Mouse (Mus musculus) megakaryocyte, embryonic 14.5 days (primary cell): ENCODE data around the gene 1700001C02Rik. TPM values are rescaled to one million over a fixed set of nuclear protein-coding genes. Genes with fewer than 3 reads are reported as not detected.

Source experiments
- H3K27me3 ChIP-seq: replicated peaks from 2 replicates; pipeline ENCODE3; 2012; ENCODE audit warnings: inconsistent platforms
- H3K36me3 ChIP-seq: replicated peaks from 2 replicates; pipeline ENCODE3; 2012; ENCODE audit warnings: low read length, inconsistent platforms, mixed read lengths
- H3K4me1 ChIP-seq: 2 replicates; pipeline ENCODE4 v1.6.1; 2012; ENCODE audit warnings: inconsistent platforms
- H3K4me3 ChIP-seq: replicated peaks from 2 replicates; pipeline ENCODE3; 2012; ENCODE audit warnings: moderate library complexity, mild to moderate bottlenecking, inconsistent platforms
- H3K9me3 ChIP-seq: 2 replicates; pipeline ENCODE4 v1.6.1; 2012; ENCODE audit warnings: inconsistent platforms
- FLI1 ChIP-seq: IDR thresholded peaks from 2 replicates; pipeline ENCODE4 v1.6.1; 2012; ENCODE audit warnings: low read length, inconsistent platforms, mixed read lengths
- GATA1 ChIP-seq: IDR thresholded peaks from 3 replicates; pipeline ENCODE4 v1.6.1; 2012; ENCODE audit warnings: mixed read lengths, low read length, inconsistent platforms, borderline replicate concordance
- polyA plus RNA-seq: library from polyadenylated mRNA; stranded (reverse); fragments of >175 nt; gene quantifications from 2 replicates; pipeline ENCODE4 v1.2.3, GENCODE M21; 2012; ENCODE audit warnings: low replicate concordance; ENCODE audit not compliant: insufficient read depth

Gene 1700001C02Rik
- not detected in 2 replicates for polyA plus RNA-seq

DNA sequence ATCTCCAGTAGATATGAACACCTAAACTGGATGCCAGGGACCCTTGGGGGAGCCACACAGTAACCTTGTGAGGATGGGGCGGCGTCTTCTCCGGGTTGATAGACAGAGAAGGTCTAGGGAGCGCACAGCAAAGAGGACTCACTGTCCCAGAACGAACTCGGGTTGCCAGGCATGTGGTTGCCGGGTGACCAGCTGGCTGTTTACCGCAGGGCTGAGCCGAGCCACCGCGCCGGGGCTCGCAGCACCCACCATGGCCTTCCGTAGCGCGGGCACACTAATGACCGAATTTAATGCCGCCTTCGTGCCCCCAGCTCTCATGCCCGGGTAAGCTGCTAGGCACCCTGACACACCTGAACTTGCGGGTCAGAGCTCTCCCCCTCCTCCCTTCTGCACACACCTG, at the start of gene 1700001C02Rik:
TSS of gene 1700001C02Rik (plus strand) at position 187 of the 400 bp plus-strand sequence.
- no peaks in the 10 kb centered on the region for H3K36me3 ChIP-seq
- TF ChIP-seq FLI1 (no peak), GATA1 (no peak)
- no peaks in the 10 kb centered on the region for H3K9me3 ChIP-seq
- H3K27me3 ChIP-seq = peaks cover 75% of the 10 kb centered on the region
- no peak within 1 kb of the TSS for H3K4me3 ChIP-seq
- H3K4me1 ChIP-seq = no peaks in the 10 kb centered on the region

DNA sequence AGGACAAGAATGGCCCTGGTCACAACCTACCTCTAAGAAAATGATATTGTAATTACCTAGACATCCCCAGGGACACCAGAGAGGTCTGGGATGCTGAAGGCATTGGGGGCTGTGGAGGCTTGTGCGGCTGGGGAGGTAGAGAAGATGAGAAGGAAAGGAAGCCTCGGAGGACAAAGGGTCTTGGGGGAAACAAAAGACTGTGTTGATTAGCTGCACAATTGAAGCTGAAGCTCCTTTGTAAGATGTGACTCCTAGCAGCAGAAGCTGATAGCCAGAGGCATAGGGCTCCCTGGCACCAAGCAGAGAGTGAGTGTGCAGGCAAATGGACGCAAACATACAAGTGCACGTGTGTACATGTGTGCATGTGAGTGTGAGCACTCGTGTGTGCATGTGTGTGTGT, 49.2 kb upstream of the 1700001C02Rik start:
- H3K27me3 ChIP-seq = peaks cover 65% of the 10 kb centered on the region

DNA sequence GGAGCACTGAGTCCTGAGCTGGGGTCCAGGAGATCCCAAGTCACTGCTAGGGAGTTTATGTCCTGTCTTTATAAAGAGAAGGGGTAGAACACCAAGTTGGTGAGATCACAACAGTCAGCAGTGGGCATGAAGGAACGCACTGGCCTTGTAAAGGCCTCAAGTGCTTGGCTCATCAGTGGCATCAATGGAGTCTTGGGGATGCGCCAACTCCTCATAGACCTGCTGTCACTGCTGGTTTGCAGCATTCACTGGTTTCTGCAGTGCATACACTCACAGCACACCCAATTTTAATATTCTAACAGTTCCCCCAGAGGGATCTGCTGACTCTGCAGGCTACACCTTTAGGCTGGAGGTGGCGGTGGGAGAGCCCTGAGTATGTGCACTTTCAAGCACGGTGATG, 42.7 kb upstream of the 1700001C02Rik start:
- H3K4me1 ChIP-seq = peaks cover 6% of the 10 kb centered on the region
- H3K27me3 ChIP-seq = peaks cover 67% of the 10 kb centered on the region
- TF ChIP-seq FLI1 (no peak), GATA1 (no peak)
- H3K36me3 ChIP-seq = no peaks in the 10 kb centered on the region
- no peak overlapping the region for H3K4me3 ChIP-seq
- H3K9me3 ChIP-seq = no peaks in the 10 kb centered on the region

More for the DNA sequence above, 49.2 kb upstream of the 1700001C02Rik start:
- H3K4me3 ChIP-seq = no peak overlapping the region
- TF ChIP-seq FLI1 (no peak), GATA1 (no peak)
- H3K36me3 ChIP-seq = no peaks in the 10 kb centered on the region
- no peaks in the 10 kb centered on the region for H3K9me3 ChIP-seq
- H3K4me1 ChIP-seq = peaks cover 9% of the 10 kb centered on the region

DNA sequence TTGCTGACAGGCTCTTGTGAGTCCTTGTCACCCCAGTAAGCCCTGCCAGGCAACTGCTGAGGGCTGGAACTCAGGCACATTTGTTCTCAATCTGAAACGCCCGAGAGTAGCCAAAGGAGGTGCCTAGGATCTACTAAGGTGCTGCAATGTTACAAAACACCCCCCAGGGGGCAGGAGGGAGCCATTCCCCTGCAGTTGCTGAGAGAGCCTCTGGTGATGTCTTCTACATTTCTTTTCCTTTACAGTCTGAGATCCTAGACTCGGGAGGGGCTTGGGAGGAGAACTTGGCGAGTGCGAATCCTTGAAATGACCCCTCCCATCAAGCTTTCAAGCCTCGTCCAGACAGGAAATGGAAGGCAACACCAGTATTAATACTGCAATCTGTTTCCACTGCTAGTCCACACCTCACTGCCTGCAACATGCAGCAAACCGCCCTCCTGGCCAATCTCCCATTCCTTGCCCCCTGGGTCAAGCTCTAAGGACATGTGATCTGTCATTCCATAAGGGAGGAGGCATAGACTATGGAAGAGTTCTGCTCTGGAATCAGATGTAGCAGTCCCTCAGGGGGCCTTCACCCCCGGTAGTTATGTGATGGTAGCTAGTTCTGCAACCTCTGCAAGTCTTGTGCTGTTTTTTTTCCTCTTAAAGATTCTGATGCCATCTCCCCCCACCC, 42.1 kb upstream of the 1700001C02Rik start:
- Histone ChIP-seq H3K4me1 (0 out of 2 replicates have a peak, but pooled peaks cover under 1% of the 10 kb centered on the region), H3K27me3 (peaks cover 70% of the 10 kb centered on the region), H3K9me3 (no peaks in the 10 kb centered on the region), H3K36me3 (no peaks in the 10 kb centered on the region), H3K4me3 (no peak overlapping the region)
- TF ChIP-seq FLI1 (no peak), GATA1 (no peak)

DNA sequence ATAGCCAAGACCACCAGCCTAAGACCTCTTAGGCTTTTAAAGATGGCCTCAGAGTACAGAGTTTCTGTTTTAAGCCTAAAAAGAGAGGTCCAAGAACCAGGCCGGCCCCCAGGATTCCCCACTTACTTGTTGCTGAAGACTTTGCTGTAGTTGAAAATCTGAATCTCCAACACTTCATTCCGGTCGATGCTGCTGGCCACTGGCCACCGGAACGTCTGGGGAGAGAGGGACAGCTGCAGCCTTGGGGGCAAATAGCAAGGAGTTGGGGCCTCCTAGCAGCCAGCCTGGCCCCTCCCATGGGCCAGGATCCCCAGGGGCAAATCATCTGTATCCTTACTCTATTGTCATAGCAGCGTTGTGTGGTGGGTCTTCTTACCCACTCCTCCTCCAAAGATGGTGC, 38.4 kb upstream of the 1700001C02Rik start:
- H3K4me1 ChIP-seq = no peaks in the 10 kb centered on the region
- no peak for TF ChIP-seq GATA1
- TF ChIP-seq FLI1 = no peak
- H3K27me3 ChIP-seq = peaks cover 67% of the 10 kb centered on the region
- no peaks in the 10 kb centered on the region for H3K36me3 ChIP-seq
- H3K9me3 ChIP-seq = no peaks in the 10 kb centered on the region
- no peak overlapping the region for H3K4me3 ChIP-seq

DNA sequence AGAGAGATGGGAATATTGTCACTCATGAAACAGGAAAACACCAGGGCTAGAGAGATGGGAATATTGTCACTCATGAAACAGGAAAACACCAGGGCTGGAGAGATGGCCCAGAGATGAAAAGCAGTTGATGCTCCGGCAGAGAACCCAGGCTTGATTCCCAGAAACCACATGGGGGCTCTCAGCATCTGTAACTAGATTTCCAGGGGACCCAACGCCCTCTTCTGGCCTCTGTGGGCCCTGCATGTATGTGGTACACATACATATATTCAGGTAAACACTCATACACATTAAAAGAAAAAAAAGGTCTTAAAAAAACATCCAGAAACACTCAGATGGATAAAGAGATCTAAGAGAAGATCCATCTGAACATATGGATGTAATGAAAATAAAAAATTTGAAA, 26.9 kb upstream of the 1700001C02Rik start:
- Histone ChIP-seq H3K4me3 (no peak overlapping the region), H3K27me3 (peaks cover 30% of the 10 kb centered on the region), H3K9me3 (no peaks in the 10 kb centered on the region), H3K36me3 (no peaks in the 10 kb centered on the region), H3K4me1 (0 out of 2 replicates have a peak, but pooled peaks cover 4% of the 10 kb centered on the region)
- TF ChIP-seq GATA1 = no peak

DNA sequence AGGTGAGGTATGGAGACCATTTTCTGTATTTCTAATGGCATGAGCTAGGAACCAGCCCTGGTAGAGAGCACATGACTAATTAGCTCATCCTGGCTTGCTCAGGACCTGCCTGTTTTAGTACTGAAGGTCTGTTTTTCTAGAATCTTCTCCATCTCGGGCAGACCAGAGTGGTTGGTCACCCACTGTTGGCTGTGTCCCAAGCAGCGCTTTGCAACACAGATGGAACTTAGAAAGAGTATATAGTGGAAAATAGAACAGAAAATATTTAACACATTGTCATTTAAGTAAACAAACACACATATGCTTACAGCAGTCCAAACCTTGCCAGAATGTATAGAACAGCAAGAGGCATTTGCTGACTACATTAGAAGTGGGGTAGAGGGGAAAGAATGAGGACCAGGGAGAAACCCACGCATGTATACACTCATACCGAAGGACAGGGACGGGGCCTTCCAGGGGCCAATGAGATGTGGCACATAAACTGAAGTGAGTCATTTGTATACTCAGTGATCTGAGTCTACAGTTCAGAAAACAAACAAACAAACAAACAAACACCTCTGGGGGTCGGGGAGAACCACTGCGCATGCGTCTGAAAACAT, 25.4 kb upstream of the 1700001C02Rik start:
- Histone ChIP-seq H3K4me3 (no peak overlapping the region), H3K36me3 (no peaks in the 10 kb centered on the region), H3K4me1 (0 out of 2 replicates have a peak, but pooled peaks cover 4% of the 10 kb centered on the region), H3K27me3 (peaks cover 28% of the 10 kb centered on the region), H3K9me3 (no peaks in the 10 kb centered on the region)
- TF ChIP-seq FLI1 (no peak), GATA1 (no peak)

DNA sequence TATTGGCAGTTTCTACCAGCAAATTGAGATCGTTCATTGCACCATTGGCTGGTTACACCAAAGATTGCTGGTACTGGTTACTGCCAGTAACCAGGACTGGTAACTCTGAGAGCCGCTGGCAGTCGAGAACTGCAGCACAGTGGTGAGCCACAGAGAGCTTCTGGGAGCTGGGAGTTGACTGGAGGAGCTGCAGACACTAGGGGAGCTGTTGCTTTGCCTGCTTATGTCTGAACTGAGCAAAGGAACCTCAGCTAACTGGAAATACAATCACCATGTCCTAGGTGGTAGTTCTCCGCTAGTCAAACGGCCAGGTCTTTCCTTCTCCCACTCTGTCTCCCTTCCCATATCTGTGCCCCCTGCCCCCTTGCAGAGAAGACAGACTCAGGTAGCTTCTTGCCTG, 23.7 kb upstream of the 1700001C02Rik start:
- Histone ChIP-seq H3K36me3 (no peaks in the 10 kb centered on the region), H3K9me3 (no peaks in the 10 kb centered on the region), H3K4me1 (no peaks in the 10 kb centered on the region), H3K4me3 (no peak overlapping the region), H3K27me3 (peaks cover 27% of the 10 kb centered on the region)
- TF ChIP-seq GATA1 (no peak), FLI1 (no peak)

DNA sequence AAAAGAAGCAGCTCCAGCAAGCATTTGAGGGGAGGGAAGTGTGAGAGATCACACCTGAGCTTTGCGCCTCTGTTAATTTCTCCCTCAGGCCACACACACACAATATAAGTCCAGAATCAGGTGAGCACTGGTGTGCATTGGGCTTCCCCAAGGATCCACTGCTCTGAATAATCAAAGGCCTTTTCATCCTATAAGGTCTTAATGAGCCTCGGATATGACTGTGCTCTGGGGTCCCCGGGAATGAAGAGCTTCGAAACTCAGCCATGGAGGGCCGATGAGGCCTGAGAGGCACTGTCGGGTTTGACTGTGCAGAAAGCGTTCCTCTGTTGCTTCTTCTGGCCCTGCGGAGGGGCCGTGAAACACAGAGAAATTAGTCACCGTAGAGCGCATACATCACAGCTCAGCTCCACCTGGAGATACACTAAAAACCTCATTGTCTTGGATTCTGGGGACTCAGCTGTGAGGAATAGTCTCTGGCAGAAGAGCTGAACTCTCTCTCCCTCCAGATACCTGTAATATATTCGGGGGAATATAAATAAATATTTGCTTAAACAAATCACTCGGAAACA, 21.4 kb upstream of the 1700001C02Rik start:
- no peak for TF ChIP-seq GATA1
- TF ChIP-seq FLI1 = no peak
- H3K36me3 ChIP-seq = no peaks in the 10 kb centered on the region

DNA sequence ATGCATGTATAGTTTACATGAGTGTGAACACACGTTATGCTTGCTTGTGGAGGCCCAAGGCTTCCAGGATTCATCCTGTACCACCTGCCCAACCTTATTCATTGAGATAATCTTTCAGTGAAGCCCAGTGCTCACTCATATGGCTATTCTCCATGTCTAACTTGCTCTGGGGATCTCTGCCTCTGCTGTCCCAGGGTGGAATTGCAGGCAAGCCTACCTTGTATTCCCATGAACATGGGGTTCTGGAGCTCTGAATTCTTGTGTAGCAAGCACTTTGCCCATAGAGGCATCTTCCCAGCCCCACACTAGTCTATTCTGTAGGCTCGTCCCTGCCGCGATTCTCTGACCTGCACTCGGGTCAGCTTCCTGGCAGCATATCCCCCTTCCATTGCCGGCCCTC, 9.8 kb upstream of the 1700001C02Rik start:
- H3K4me1 ChIP-seq = no peaks in the 10 kb centered on the region
- H3K4me3 ChIP-seq = no peak overlapping the region
- H3K36me3 ChIP-seq = no peaks in the 10 kb centered on the region
- no peaks in the 10 kb centered on the region for H3K9me3 ChIP-seq
- TF ChIP-seq GATA1 (no peak), FLI1 (no peak)
- H3K27me3 ChIP-seq = peaks cover 50% of the 10 kb centered on the region

More for the DNA sequence above, 21.4 kb upstream of the 1700001C02Rik start:
- Histone ChIP-seq H3K4me1 (no peaks in the 10 kb centered on the region), H3K4me3 (no peak overlapping the region), H3K9me3 (no peaks in the 10 kb centered on the region), H3K27me3 (peaks cover 33% of the 10 kb centered on the region)
